Mouse (Mus musculus) intestine, embryonic 16.5 days (tissue): ENCODE data around the gene Apold1. TPM values are rescaled to one million over a fixed set of nuclear protein-coding genes. Genes with fewer than 3 reads are reported as not detected.

Experiments used
- ATAC-seq: fragments of 200-750 bp; cut with Nextera tagmentation; 2 replicates; pipeline ENCODE4 v1.8.0; 2017; ENCODE audit warnings: moderate TSS enrichment, moderate library complexity
- H3K27ac ChIP-seq: fragments of 300-500 bp; sonication (generic); 2 replicates; pipeline ENCODE4 v1.5.1; 2014; ENCODE audit warnings: mild to moderate bottlenecking, low read length
- H3K27me3 ChIP-seq: fragments of 300-500 bp; sonication (generic); replicated peaks from 2 replicates; pipeline ENCODE4 v1.6.1; 2014; ENCODE audit warnings: low read length, control low read depth, mixed read lengths; ENCODE audit not compliant: control insufficient read depth, insufficient read depth
- H3K36me3 ChIP-seq: fragments of 300-500 bp; sonication (generic); 2 replicates; pipeline ENCODE4 v1.6.1; 2014; ENCODE audit warnings: low read length, control low read depth; ENCODE audit not compliant: control insufficient read depth, insufficient read depth
- H3K4me1 ChIP-seq: fragments of 300-500 bp; sonication (generic); 2 replicates; pipeline ENCODE4 v1.6.1; 2014; ENCODE audit warnings: low read length, control low read depth, mixed read lengths; ENCODE audit not compliant: control insufficient read depth, insufficient read depth
- H3K4me2 ChIP-seq: fragments of 300-500 bp; sonication (generic); 2 replicates; pipeline ENCODE4 v1.6.1; 2014; ENCODE audit warnings: low read depth, low read length, control low read depth
- H3K4me3 ChIP-seq: fragments of 300-500 bp; sonication (generic); 2 replicates; pipeline ENCODE4 v1.5.1; 2014; ENCODE audit warnings: mild to moderate bottlenecking, low read length
- H3K9ac ChIP-seq: fragments of 300-500 bp; sonication (generic); 2 replicates; pipeline ENCODE4 v1.6.1; 2014; ENCODE audit warnings: low read depth, low read length
- H3K9me3 ChIP-seq: fragments of 300-500 bp; sonication (generic); 2 replicates; pipeline ENCODE4 v1.6.1; 2016; ENCODE audit warnings: low read length, control low read depth; ENCODE audit not compliant: control insufficient read depth
- WGBS: fragments of 180-500 bp; shearing (Covaris S2); extraction: QIAGEN DNeasy Blood & Tissue Kit; methylation state at CpG from one replicate; pipeline ENCODE4 v1.1.7; 2014; 5-methylcytosine and 5-hydroxymethylcytosine counted together
- polyA plus RNA-seq: library from polyadenylated mRNA; unstranded; fragments of >200 nt; fragmentation: Nextera tagmentation; extraction: Ambion mirVana; gene quantifications from 2 replicates; pipeline ENCODE4 v1.2.1, GENCODE M21; 2015

Apold1 gene
- polyA plus RNA-seq, 1 experiment from 2014 or later, result 2.8 TPM

DNA sequence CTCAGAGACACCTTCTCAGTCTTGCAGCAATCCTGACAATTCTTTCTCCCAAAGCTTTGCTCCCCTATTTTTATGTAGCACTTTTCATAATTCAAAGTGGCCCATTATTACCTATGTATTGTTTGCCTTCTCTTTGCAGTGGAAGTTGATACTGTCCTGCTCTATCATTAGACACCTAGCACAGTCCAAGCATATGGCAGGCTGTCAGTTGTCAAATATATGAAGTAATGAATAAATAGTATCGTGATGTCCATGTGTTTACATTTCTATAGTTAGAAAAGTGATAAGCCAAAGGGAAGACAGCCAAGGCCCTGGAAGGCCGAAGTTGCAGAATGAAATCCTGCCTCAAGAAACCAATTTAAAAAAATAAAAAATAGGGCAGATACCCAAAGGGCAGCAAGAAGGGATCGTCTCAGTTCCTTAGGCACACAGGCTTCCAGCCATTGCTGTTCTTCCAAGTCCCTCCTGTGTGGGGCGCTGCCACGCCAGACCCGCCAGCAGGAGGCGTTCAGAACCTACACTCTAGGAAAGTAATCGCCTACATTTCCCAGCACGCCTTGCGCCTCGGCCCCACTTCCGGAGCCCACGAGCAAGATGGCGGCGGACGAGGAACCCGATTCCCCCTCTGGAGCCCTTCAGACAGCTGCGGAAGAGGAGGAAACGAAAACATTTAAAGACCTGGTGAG is 29.7 kb downstream of the Apold1 start, which contains the start of gene Ddx47:
Ddx47 (plus strand) TSS at position 565 of the 686 bp plus-strand sequence.
- peak within 1 kb of the TSS; percentile 76 for H3K4me2 ChIP-seq
- H3K9ac ChIP-seq, result peak within 1 kb of the TSS; percentile 83
- peak; percentile 94 for ATAC-seq
- H3K27me3 ChIP-seq, result no peaks in the 10 kb centered on the region
- peaks cover 6% of the 10 kb centered on the region for H3K4me1 ChIP-seq
- peak within 1 kb of the TSS; percentile 16; the same call in 1 of the 2 replicates for H3K27ac ChIP-seq
- WGBS, result 3% methylated on average over 19 of the region's 19 CpGs
- H3K4me3 ChIP-seq, result peak within 1 kb of the TSS; percentile 87
- peaks cover 9% of the 10 kb centered on the region for H3K36me3 ChIP-seq
- no peaks in the 10 kb centered on the region for H3K9me3 ChIP-seq

DNA sequence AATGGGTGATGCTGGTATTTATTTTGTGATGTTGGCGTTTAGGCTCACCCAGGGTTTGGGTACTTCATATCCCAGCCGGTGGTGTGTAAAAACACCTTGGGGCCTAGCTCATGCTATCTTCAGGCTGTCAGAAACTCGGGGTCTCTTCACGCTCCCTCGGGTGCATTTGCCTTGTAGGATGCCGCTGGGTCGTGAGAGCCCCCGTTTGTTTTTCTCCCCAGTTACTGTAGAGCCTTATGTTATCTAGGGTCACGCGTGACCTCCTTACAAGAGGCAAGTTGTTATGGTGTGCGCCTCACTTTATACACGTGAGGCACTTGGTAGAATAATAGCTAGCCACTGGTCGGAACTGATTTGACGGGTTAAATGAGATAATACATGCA is 30.2 kb downstream of the Apold1 start:
- under 1% methylated on average over 14 of the region's 14 CpGs for WGBS
- Histone ChIP-seq H3K9me3 (no peaks in the 10 kb centered on the region), H3K9ac (peak overlapping the region; percentile 83), H3K4me1 (peaks cover 6% of the 10 kb centered on the region), H3K27me3 (no peaks in the 10 kb centered on the region), H3K36me3 (peaks cover 14% of the 10 kb centered on the region), H3K4me3 (peak overlapping the region; percentile 87), H3K27ac (peak overlapping the region; percentile 16; the same call in 1 of the 2 replicates), H3K4me2 (peak overlapping the region; percentile 76)
- ATAC-seq, result peak; percentile 71

DNA sequence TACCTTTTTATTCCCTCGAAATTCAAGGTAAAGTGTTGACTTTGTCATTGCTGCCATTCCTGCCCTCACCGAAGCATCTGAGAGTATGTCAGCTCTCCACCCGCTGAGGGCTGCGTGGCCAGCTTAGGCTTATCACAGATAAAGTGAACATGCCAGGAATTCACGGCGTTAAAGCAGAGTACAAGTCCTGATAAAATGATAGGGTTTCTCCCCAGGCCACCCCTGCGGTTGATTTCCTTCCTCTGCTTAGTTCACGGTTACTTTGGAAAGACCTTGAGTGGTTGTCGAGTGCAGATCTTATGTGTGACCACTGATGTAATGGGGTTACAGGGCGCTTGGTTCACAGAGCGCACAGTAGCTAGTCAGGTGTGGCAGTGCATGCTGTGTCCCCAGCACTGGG is 35.7 kb downstream of the Apold1 start:
- ATAC-seq, result no peak

DNA sequence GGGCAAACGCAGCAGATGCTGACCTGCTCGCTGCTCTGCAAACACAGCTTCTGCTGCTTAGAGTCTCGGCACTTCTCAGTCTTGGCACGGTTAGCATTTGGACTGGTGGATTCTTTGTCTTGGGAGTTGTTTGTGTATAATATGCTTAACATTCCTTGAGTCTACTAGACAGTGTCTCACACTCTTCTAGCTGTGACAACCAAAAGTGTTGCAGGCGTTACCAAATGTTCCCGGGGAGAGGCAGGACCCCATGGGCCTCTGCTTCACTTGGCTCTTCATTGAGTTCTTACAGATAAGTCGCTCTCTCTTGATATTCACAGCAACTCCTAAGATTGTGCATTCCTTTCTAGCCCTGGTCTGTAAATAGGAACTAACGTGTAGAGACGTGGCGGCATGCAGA is 38.0 kb downstream of the Apold1 start:
- Histone ChIP-seq H3K27me3 (no peaks in the 10 kb centered on the region), H3K9ac (no peak overlapping the region), H3K4me1 (no peaks in the 10 kb centered on the region), H3K36me3 (peaks cover 47% of the 10 kb centered on the region), H3K27ac (no peak overlapping the region), H3K4me3 (no peak overlapping the region), H3K9me3 (no peaks in the 10 kb centered on the region), H3K4me2 (no peak overlapping the region)
- no peak for ATAC-seq
- WGBS, result 82% methylated on average over 10 of the region's 10 CpGs

More for the DNA sequence above, 35.7 kb downstream of the Apold1 start:
- WGBS, result 86% methylated on average over 11 of the region's 11 CpGs
- Histone ChIP-seq H3K4me1 (peaks cover 3% of the 10 kb centered on the region), H3K9ac (no peak overlapping the region), H3K27me3 (no peaks in the 10 kb centered on the region), H3K4me3 (no peak overlapping the region), H3K36me3 (peaks cover 42% of the 10 kb centered on the region), H3K27ac (no peak overlapping the region), H3K9me3 (no peaks in the 10 kb centered on the region), H3K4me2 (no peak overlapping the region)

DNA sequence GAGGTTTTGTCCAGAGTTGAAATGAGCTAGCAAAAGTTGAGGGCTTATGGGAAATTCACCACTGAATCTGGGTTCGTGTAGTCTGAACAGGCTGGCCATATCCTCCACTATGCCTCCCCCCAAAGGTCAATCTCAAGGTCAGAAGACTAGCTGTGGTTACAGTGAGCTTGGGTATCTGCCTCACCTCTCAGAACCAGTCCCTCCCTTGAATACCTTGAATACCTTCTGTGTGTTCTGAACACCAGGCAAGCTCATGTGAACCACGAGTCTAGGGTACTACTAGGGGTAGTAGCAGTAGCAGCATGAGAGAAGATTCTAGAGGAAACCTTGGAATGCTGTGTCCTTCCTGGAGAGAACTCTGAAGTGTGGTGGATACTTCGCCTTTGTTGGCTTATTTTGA is 40.1 kb downstream of the Apold1 start:
- H3K36me3 ChIP-seq, result peaks cover 34% of the 10 kb centered on the region
- H3K9ac ChIP-seq, result no peak overlapping the region
- H3K9me3 ChIP-seq, result no peaks in the 10 kb centered on the region
- no peaks in the 10 kb centered on the region for H3K27me3 ChIP-seq
- H3K4me1 ChIP-seq, result peaks cover 3% of the 10 kb centered on the region
- ATAC-seq, result no peak
- WGBS, result 88% methylated on average over 3 of the region's 3 CpGs
- no peak overlapping the region for H3K4me2 ChIP-seq
- no peak overlapping the region for H3K4me3 ChIP-seq
- H3K27ac ChIP-seq, result no peak overlapping the region

DNA sequence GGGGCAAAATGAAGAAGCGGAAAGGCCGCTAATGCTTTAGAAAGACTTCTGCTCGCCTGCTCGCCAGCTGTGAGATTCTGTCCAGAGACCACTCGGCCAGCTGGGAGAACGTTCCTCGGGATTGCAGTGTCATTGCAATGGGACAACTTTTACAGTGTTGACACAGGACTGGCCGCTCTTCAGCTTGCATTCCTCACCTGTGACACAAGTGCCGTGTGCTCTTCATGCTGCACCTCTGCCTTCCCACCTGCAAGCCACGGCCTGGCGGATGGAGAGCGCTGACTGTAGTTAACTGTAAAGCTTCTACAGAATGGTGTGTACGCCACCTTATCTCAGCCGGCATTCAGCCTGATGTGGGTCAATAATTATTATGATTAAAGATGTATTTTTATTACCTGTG is 41.9 kb downstream of the Apold1 start:
- H3K36me3 ChIP-seq, result peaks cover 20% of the 10 kb centered on the region
- WGBS, result 75% methylated on average over 14 of the region's 14 CpGs
- ATAC-seq, result no peak; the same call in 1 of the 2 replicates

DNA sequence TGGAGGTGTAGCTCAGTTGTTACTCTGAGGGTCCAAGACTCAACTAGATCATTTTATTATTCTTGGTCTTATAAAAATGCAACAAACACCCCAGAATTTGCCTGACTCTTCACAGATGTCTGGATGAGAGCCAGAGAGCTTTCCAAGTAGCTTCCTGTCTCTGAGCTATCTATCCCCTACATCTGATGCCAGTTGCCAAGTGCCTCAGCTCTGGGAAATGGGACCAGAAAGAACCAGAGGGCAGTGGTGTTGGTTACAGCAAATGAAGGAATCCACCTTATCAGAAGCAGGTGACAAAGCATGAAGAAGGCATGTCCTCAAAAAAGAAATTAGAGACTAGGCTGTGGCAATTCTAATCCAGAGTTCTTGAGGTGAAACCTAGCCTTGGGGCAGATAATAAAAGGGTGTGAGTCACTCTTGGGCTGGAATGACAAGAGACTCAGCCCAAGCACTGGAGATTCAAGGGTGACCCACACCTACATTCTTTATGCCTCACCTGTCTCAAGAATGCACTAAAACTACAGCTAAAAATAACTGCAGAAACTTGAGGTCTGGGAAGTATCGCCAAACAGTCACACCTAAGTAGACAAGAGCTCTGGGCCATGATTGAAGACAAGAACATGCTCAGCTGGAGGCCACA is 43.4 kb downstream of the Apold1 start:
- H3K4me3 ChIP-seq, result no peak overlapping the region
- H3K36me3 ChIP-seq, result peaks cover 14% of the 10 kb centered on the region
- peak; percentile 54 for ATAC-seq
- H3K27ac ChIP-seq, result peak overlapping the region; percentile 49
- no peak overlapping the region for H3K9ac ChIP-seq
- H3K4me2 ChIP-seq, result no peak overlapping the region
- WGBS, result 50% methylated on average over 1 of the region's 1 CpGs
- H3K4me1 ChIP-seq, result peaks cover 8% of the 10 kb centered on the region
- no peaks in the 10 kb centered on the region for H3K27me3 ChIP-seq
- no peaks in the 10 kb centered on the region for H3K9me3 ChIP-seq

More for the DNA sequence above, 41.9 kb downstream of the Apold1 start:
- H3K4me2 ChIP-seq, result no peak overlapping the region
- no peak overlapping the region for H3K27ac ChIP-seq
- no peaks in the 10 kb centered on the region for H3K27me3 ChIP-seq
- H3K4me1 ChIP-seq, result peaks cover 3% of the 10 kb centered on the region
- H3K9me3 ChIP-seq, result no peaks in the 10 kb centered on the region
- H3K9ac ChIP-seq, result no peak overlapping the region
- H3K4me3 ChIP-seq, result no peak overlapping the region

DNA sequence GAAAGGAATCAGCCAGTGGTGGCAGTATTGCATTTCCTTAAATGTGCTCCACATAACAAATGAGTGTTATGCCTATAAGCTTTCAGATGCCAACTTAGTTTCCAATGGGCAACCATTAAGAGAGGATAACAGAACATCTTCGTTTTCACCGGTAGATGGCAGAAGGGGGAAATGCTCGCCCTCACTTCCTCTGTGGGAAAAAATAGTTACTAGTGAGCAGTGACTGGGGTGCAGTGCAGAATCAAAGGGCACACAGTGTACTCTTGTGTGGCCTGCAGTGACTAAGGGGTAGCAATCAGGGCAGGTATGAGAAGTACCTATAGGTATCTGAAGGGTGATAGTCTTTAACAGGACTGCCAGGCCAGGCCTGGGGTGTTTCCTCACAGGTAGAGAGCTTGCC is 44.7 kb downstream of the Apold1 start:
- H3K9ac ChIP-seq, result no peak overlapping the region
- WGBS, result 19% methylated on average over 3 of the region's 3 CpGs
- ATAC-seq, result peak; percentile 63
- H3K36me3 ChIP-seq, result peaks cover 13% of the 10 kb centered on the region
- peaks cover 8% of the 10 kb centered on the region for H3K4me1 ChIP-seq
- peak overlapping the region; percentile 62 for H3K27ac ChIP-seq
- H3K9me3 ChIP-seq, result no peaks in the 10 kb centered on the region
- no peak overlapping the region for H3K4me2 ChIP-seq
- no peak overlapping the region for H3K4me3 ChIP-seq
- no peaks in the 10 kb centered on the region for H3K27me3 ChIP-seq

DNA sequence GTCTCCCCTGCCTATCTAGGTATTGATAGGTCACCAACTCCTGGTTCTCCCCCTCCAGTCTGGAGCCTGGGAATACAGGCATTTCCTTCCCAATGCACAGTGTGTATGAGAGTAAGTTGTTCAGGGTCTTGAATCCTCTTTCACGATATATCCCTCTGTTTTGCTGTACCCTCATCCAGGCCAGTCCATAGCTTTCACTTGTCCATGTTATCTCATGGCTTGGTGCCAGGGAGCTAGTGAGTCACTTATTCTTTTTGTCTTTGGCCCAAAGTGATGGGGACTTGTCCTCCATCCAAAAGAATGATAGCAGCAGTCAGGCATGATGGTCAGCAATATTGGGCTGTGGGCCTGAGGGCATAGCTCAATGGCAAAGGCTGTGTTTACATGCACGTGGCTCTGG is 45.2 kb downstream of the Apold1 start:
- ATAC-seq, result no peak; the same call in 1 of the 2 replicates
- Histone ChIP-seq H3K9me3 (no peaks in the 10 kb centered on the region), H3K9ac (no peak overlapping the region), H3K36me3 (peaks cover 8% of the 10 kb centered on the region), H3K4me1 (peaks cover 8% of the 10 kb centered on the region), H3K4me2 (no peak overlapping the region), H3K27ac (peak overlapping the region; percentile 62), H3K4me3 (no peak overlapping the region), H3K27me3 (no peaks in the 10 kb centered on the region)
- WGBS, result 77% methylated on average over 2 of the region's 2 CpGs
